Mouse (Mus musculus) myocyte (in vitro differentiated cells): Measurements from ENCODE around the gene Nhlrc4. TPM values are rescaled to one million over a fixed set of nuclear protein-coding genes. Genes with fewer than 3 reads are reported as not detected.

Experiments used
- H3K27me3 ChIP-seq: one replicate; pipeline ENCODE4 v1.6.1; 2011; ENCODE audit not compliant: control insufficient read depth, insufficient read depth, insufficient read length
- H3K36me3 ChIP-seq: one replicate; pipeline ENCODE4 v1.6.1; 2011; ENCODE audit not compliant: control insufficient read depth, insufficient read depth
- H3K4me2 ChIP-seq: one replicate; pipeline ENCODE4 v1.6.1; 2011; ENCODE audit warnings: low read depth, control low read depth
- H3K4me3 ChIP-seq: one replicate; pipeline ENCODE4 v1.5.1; 2011; ENCODE audit warnings: mild to moderate bottlenecking, control low read depth, moderate library complexity
- H3K79me2 ChIP-seq: one replicate; pipeline ENCODE4 v1.6.1; 2011; ENCODE audit not compliant: control insufficient read depth, insufficient read depth
- H3ac ChIP-seq: one replicate; pipeline ENCODE4 v1.6.1; 2011; ENCODE audit not compliant: control insufficient read depth, insufficient read length
- CEBPB ChIP-seq: IDR thresholded peaks from 2 replicates; pipeline ENCODE4 v1.6.1; 2011; ENCODE audit warnings: mild to moderate bottlenecking, moderate library complexity; ENCODE audit not compliant: poor library complexity, insufficient read depth, severe bottlenecking
- E2F4 ChIP-seq: IDR thresholded peaks from one replicate; pipeline ENCODE4 v1.6.1; 2011; ENCODE audit warnings: mild to moderate bottlenecking, control low read depth, moderate library complexity; ENCODE audit not compliant: insufficient read depth
- MAX ChIP-seq: IDR thresholded peaks from one replicate; pipeline ENCODE4 v1.6.1; 2011; ENCODE audit warnings: low read depth, mild to moderate bottlenecking, control low read depth
- MYOD1 ChIP-seq, 3 experiments: IDR thresholded peaks; one replicate each; pipeline ENCODE4 v1.6.1; 2011; ENCODE audit warnings: control low read depth in 2 of 3, low read depth in 2 of 3, mild to moderate bottlenecking in 2 of 3, moderate library complexity in 1 of 3; ENCODE audit not compliant: insufficient read length in 2 of 3, control insufficient read depth in 1 of 3
- MYOG ChIP-seq, 3 experiments: IDR thresholded peaks; one replicate each; pipeline ENCODE4 v1.6.1; 2011; ENCODE audit warnings: control low read depth in 2 of 3, low read depth in 2 of 3, mild to moderate bottlenecking in 2 of 3; ENCODE audit not compliant: insufficient read length in 2 of 3, control insufficient read depth in 1 of 3, insufficient read depth in 1 of 3
- POLR2A ChIP-seq: IDR thresholded peaks from one replicate; pipeline ENCODE4 v1.6.1; 2011; ENCODE audit warnings: low read depth, mild to moderate bottlenecking, control low read depth, moderate library complexity; ENCODE audit not compliant: insufficient read length
- POLR2AphosphoS2 ChIP-seq: IDR thresholded peaks from one replicate; pipeline ENCODE4 v1.6.1; 2011; ENCODE audit warnings: low read depth, control low read depth; ENCODE audit not compliant: insufficient read length
- REST ChIP-seq: IDR thresholded peaks from one replicate; pipeline ENCODE4 v1.6.1; 2011; ENCODE audit warnings: mild to moderate bottlenecking, control low read depth, moderate library complexity; ENCODE audit not compliant: insufficient read depth, insufficient read length
- SRF ChIP-seq: IDR thresholded peaks from one replicate; pipeline ENCODE4 v1.6.1; 2011; ENCODE audit warnings: low read depth; ENCODE audit not compliant: control insufficient read depth, insufficient read length
- TCF12 ChIP-seq: IDR thresholded peaks from one replicate; pipeline ENCODE4 v1.6.1; 2011; ENCODE audit warnings: mild to moderate bottlenecking, control low read depth; ENCODE audit not compliant: poor library complexity, insufficient read depth, severe bottlenecking
- TCF3 ChIP-seq: IDR thresholded peaks from one replicate; pipeline ENCODE4 v1.6.1; 2011; ENCODE audit warnings: low read depth, control low read depth; ENCODE audit not compliant: insufficient read length
- USF1 ChIP-seq: IDR thresholded peaks from one replicate; pipeline ENCODE4 v1.6.1; 2011; ENCODE audit warnings: low read depth, mild to moderate bottlenecking, control low read depth, moderate library complexity
- polyA plus RNA-seq: library from polyadenylated mRNA; unstranded; fragments of >200 nt; fragmentation: generic; extraction: Trizol; gene quantifications from one replicate; pipeline ENCODE4 v1.2.1, GENCODE M21; 2012; ENCODE audit warnings: missing spikeins

The Nhlrc4 gene
- polyA plus RNA-seq, 1 experiment = 0.17 TPM

DNA sequence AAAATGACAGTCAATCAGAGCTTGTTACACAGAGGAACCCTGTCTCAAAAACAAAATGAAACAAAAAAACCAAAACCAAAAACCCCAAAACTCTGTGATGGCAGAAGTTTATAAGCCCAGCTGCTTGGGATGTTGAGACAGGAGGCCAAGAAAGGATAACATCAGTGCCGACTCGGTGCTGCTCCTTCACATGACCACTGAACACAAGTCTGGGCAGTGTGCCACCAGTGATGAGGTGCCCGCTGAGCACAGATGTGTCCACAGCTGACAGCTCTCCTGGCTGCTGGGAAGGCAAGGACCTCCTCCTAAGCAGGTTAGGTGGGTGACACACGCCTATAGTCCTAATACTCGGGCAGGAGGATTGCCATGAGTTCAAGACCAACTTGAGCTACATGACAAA is 22.6 kb downstream of the Nhlrc4 start:
- TF ChIP-seq CEBPB (no peak), MYOD1 (IDR thresholded peaks at IDR 0.05; ENCODE audit: control insufficient read depth in 1 of 3, insufficient read length in 2 of 3, low read depth in 2 of 3) (no peak), USF1 (no peak), TCF3 (no peak), REST (no peak), POLR2AphosphoS2 (no peak), POLR2A (no peak), SRF (no peak), E2F4 (no peak), MYOG (IDR thresholded peaks at IDR 0.05; ENCODE audit: control insufficient read depth in 1 of 3, insufficient read depth in 1 of 3, insufficient read length in 2 of 3, low read depth in 2 of 3) (no peak)
- no peak overlapping the region for H3ac ChIP-seq
- no peaks in the 10 kb centered on the region for H3K36me3 ChIP-seq
- no peak overlapping the region for H3K4me3 ChIP-seq
- no peak overlapping the region for H3K4me2 ChIP-seq
- peaks cover 16% of the 10 kb centered on the region for H3K79me2 ChIP-seq
- no peaks in the 10 kb centered on the region for H3K27me3 ChIP-seq

GRCm38 (mm10) chr17:25919786-25920642 is 24.7 kb downstream of the Nhlrc4 start:
- Histone ChIP-seq H3K4me2 (peak overlapping the region; percentile 79), H3K4me3 (peak overlapping the region; percentile 56), H3K79me2 (peaks cover 33% of the 10 kb centered on the region), H3K36me3 (no peaks in the 10 kb centered on the region), H3K27me3 (no peaks in the 10 kb centered on the region), H3ac (peak overlapping the region; percentile 32)
- peak; percentile 78 for TF ChIP-seq SRF
- no peak for TF ChIP-seq REST
- no peak for TF ChIP-seq MYOD1 (IDR thresholded peaks at IDR 0.05; ENCODE audit: control insufficient read depth in 1 of 3, insufficient read length in 2 of 3, low read depth in 2 of 3)
- no peak for TF ChIP-seq TCF12
- TF ChIP-seq E2F4 = no peak
- peak; percentile 80 for TF ChIP-seq POLR2AphosphoS2
- TF ChIP-seq MYOG (IDR thresholded peaks at IDR 0.05; ENCODE audit: control insufficient read depth in 1 of 3, insufficient read depth in 1 of 3, insufficient read length in 2 of 3, low read depth in 2 of 3) = no peak
- no peak for TF ChIP-seq MAX
- no peak for TF ChIP-seq TCF3
- no peak for TF ChIP-seq USF1
- peak; percentile 64 for TF ChIP-seq POLR2A
- TF ChIP-seq CEBPB = no peak

DNA sequence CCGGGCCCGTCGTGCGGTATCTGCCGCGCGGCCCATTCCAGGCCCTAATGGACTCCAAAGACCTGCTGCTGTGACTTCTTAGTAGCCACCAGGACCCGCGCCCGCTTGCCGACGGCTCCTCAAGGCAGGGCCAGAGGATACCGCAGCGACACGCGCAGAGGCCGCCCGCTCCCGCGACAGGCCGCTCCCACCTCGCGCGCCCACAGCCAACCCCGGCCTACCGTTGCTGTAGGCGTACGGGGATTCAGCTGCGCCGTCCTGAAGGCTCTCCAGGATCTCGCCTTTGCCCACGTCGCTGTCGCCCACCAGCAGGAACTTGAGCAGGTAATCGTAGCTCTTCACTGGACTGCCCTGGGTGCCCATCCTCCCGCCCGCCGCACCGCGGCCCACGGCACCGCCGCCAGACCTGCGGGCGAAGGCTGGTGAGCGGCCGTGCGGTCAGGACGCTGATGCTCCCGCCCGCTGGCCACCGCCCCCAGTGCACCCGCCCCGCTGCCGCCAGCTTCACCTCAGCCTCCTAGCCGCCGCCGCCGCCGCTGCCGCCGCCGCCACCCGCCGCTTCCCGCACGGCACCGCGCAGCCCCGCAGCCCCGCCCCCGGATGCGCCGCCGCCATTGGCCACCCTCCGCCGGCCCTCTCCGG is 25.5 kb downstream of the Nhlrc4 start, which contains the start of gene Rab40c:
Gene Rab40c, minus strand, starts transcription at position 584 of the 642 bp plus-strand sequence.
- Histone ChIP-seq H3K27me3 (no peaks in the 10 kb centered on the region), H3K36me3 (no peaks in the 10 kb centered on the region), H3K79me2 (peaks cover 41% of the 10 kb centered on the region), H3K4me2 (peak within 1 kb of the TSS; percentile 79), H3K4me3 (peak within 1 kb of the TSS; percentile 56), H3ac (peak within 1 kb of the TSS; percentile 32)
- TF ChIP-seq MYOG (IDR thresholded peaks at IDR 0.05; ENCODE audit: control insufficient read depth in 1 of 3, insufficient read depth in 1 of 3, insufficient read length in 2 of 3, low read depth in 2 of 3) = peak in 1 of 3 experiments; percentile 1
- TF ChIP-seq MYOD1 (IDR thresholded peaks at IDR 0.05; ENCODE audit: control insufficient read depth in 1 of 3, insufficient read length in 2 of 3, low read depth in 2 of 3) = peak in 1 of 3 experiments; percentile 17
- no peak for TF ChIP-seq USF1
- TF ChIP-seq POLR2AphosphoS2 = peak; percentile 34
- TF ChIP-seq POLR2A = peak; percentile 59

DNA sequence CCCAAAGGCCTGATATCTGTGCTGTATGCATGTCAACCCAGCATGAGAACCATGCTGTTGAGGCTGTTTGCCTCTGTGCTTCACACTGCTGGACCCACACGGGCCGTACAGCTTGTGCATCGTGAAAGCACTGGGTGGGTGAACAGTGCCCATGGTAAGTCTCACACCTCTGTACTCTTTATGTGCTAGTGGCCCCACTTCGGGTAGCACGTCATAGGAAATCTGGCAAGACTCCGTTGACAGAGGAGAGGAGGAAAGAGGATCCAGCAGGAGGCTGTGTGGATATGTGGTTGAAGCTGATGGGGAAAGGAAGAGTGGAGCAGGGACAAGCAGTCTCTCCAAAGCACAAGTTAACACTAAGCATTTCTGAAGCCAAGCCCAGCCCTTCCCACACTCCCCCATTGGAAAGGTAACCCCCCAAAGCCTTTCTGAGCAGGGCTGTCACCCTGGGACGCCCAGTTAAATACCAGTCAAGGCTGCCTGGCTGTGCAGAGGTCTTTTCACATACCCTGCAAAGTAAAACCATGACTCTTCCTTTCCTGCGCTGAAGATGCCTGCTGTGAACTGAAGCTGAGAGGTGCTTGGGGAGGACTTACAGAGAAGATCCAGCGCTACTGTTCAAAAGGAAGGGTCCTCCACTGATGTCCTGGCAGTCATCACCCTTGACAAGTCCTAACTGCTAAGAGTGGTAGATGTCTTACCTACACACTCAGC is 26.6 kb downstream of the Nhlrc4 start:
- Histone ChIP-seq H3K36me3 (no peaks in the 10 kb centered on the region), H3K4me2 (peak overlapping the region; percentile 73), H3K79me2 (peaks cover 50% of the 10 kb centered on the region), H3K4me3 (peak overlapping the region; percentile 56), H3ac (peak overlapping the region; percentile 32), H3K27me3 (no peaks in the 10 kb centered on the region)
- no peak for TF ChIP-seq POLR2A
- TF ChIP-seq USF1 = no peak
- no peak for TF ChIP-seq CEBPB
- TF ChIP-seq SRF = no peak
- TF ChIP-seq MYOD1 (IDR thresholded peaks at IDR 0.05; ENCODE audit: control insufficient read depth in 1 of 3, insufficient read length in 2 of 3, low read depth in 2 of 3) = no peak
- TF ChIP-seq TCF3 = no peak
- no peak for TF ChIP-seq E2F4
- TF ChIP-seq MAX = no peak
- TF ChIP-seq REST = no peak
- no peak for TF ChIP-seq TCF12
- no peak for TF ChIP-seq MYOG (IDR thresholded peaks at IDR 0.05; ENCODE audit: control insufficient read depth in 1 of 3, insufficient read depth in 1 of 3, insufficient read length in 2 of 3, low read depth in 2 of 3)
- no peak for TF ChIP-seq POLR2AphosphoS2
